Mouse (Mus musculus) olfactory bulb, adult 2 months (tissue): ENCODE data around the gene Spin2c.

ENCODE experiments used
- CTCF ChIP-seq: fragments of 200-500 bp; IDR thresholded peaks from 2 replicates; pipeline ENCODE4 v1.5.1; 2012; ENCODE audit warnings: low read depth, mild to moderate bottlenecking, low read length, moderate library complexity; ENCODE audit not compliant: insufficient read depth
- POLR2A ChIP-seq: fragments of 200-500 bp; IDR thresholded peaks from 2 replicates; pipeline ENCODE4 v1.6.1; 2012; ENCODE audit warnings: mild to moderate bottlenecking, low read depth, low read length, moderate library complexity; ENCODE audit not compliant: insufficient read depth

GRCm38 (mm10) chrX:153831951-153832561 is at the start of gene Spin2c:
- TF ChIP-seq CTCF = no peak
- TF ChIP-seq POLR2A = no peak
